Mouse (Mus musculus) hindbrain, embryonic 14.5 days (tissue): ENCODE data around the gene Gm1673. TPM values are rescaled to one million over a fixed set of nuclear protein-coding genes. Genes with fewer than 3 reads are reported as not detected.
A peak's percentile ranks its signal among the peaks of the same experiment; 100 is the strongest.

ENCODE experiments used
- ATAC-seq: fragments of 200-750 bp; cut with Nextera tagmentation; 2 replicates; pipeline ENCODE4 v1.8.0; 2017; ENCODE audit warnings: moderate number of reproducible peaks, mild to moderate bottlenecking, moderate TSS enrichment, moderate library complexity; ENCODE audit not compliant: low FRiP score
- DNase-seq: peaks from one replicate; pipeline ENCODE4 v3.0.0-alpha.2; 2015; ENCODE audit warnings: low spot score
- H3K27ac ChIP-seq: fragments of 300-500 bp; sonication (generic); 2 replicates; pipeline ENCODE4 v1.5.1; 2014; ENCODE audit warnings: mild to moderate bottlenecking, moderate library complexity
- H3K27me3 ChIP-seq: fragments of 300-500 bp; sonication (generic); 2 replicates; pipeline ENCODE4 v1.6.1; 2014; ENCODE audit warnings: mild to moderate bottlenecking, low read length, mixed read lengths; ENCODE audit not compliant: control insufficient read depth, insufficient read depth
- H3K36me3 ChIP-seq: fragments of 300-500 bp; sonication (generic); replicated peaks from 2 replicates; pipeline ENCODE4 v1.6.1; 2014; ENCODE audit not compliant: control insufficient read depth, insufficient read depth
- H3K4me1 ChIP-seq: fragments of 300-500 bp; sonication (generic); replicated peaks from 2 replicates; pipeline ENCODE4 v1.6.1; 2014; ENCODE audit warnings: antibody characterized with exemption, low read length, mixed read lengths; ENCODE audit not compliant: control insufficient read depth, insufficient read depth
- H3K4me2 ChIP-seq: fragments of 300-500 bp; sonication (generic); replicated peaks from 2 replicates; pipeline ENCODE4 v1.6.1; 2014; ENCODE audit warnings: mild to moderate bottlenecking, moderate library complexity
- H3K4me3 ChIP-seq: fragments of 300-500 bp; sonication (generic); replicated peaks from 2 replicates; pipeline ENCODE4 v1.5.1; 2014; ENCODE audit warnings: mild to moderate bottlenecking, low read length
- H3K9ac ChIP-seq: fragments of 300-500 bp; sonication (generic); 2 replicates; pipeline ENCODE4 v1.6.1; 2014
- H3K9me3 ChIP-seq: fragments of 300-500 bp; sonication (generic); 2 replicates; pipeline ENCODE4 v1.6.1; 2016; ENCODE audit warnings: low read length; ENCODE audit not compliant: control insufficient read depth
- WGBS: fragments of 180-500 bp; shearing (Covaris S2); extraction: QIAGEN DNeasy Blood & Tissue Kit; methylation state at CpG from one replicate; pipeline ENCODE4 v1.1.7; 2014; 5-methylcytosine and 5-hydroxymethylcytosine counted together
- polyA plus RNA-seq: library from polyadenylated mRNA; unstranded; fragments of >200 nt; fragmentation: Nextera tagmentation; extraction: Ambion mirVana; gene quantifications from 2 replicates; pipeline ENCODE4 v1.2.1, GENCODE M21; 2014

Gene Gm1673
- polyA plus RNA-seq, 1 experiment from 2014 or later: 498 TPM

DNA sequence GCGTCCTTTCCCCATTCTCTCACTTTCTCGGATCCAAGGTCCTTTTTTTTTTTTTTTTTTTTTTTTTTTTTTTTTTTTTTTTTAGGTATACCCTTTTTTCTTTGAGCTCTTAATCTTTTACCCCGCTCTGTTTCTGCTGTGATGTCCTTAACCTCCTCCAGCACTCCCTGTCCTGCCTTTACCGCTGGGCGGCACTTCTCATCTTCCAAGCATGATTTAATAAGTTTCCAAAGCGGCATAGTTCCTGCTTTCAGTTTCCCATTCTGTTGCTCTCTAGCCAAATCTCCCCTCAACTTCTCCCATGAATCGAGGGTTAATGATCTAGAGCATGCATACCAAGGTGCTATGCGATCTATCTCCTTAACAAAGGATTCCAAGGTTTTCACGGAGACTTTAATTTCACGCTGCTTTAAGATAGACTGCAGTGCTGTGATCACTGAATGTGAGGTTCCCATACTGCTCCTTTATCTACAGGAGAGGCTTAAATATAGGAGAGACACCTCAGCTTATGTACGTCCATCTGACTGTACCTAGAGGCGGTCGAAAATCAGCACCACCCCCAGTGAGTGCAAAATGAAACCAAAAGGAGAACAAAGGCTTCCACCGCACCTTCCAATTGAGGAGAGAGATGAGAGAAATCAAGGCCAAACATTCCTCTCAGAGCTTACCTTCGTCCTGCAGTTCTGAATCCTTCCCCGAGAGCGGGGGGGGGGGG is 29.6 kb upstream of the Gm1673 start:
- Histone ChIP-seq H3K9me3 (peaks cover 4% of the 10 kb centered on the region; the same call in 1 of the 2 replicates), H3K4me2 (peak overlapping the region; percentile 35), H3K36me3 (no peaks in the 10 kb centered on the region), H3K4me1 (no peaks in the 10 kb centered on the region), H3K27ac (no peak overlapping the region), H3K9ac (peak overlapping the region; percentile 28; the same call in 1 of the 2 replicates), H3K27me3 (no peaks in the 10 kb centered on the region), H3K4me3 (peak overlapping the region; percentile 15)
- 84% methylated on average over 17 of the region's 17 CpGs for WGBS
- DNase-seq (no peak), ATAC-seq (no peak)

DNA sequence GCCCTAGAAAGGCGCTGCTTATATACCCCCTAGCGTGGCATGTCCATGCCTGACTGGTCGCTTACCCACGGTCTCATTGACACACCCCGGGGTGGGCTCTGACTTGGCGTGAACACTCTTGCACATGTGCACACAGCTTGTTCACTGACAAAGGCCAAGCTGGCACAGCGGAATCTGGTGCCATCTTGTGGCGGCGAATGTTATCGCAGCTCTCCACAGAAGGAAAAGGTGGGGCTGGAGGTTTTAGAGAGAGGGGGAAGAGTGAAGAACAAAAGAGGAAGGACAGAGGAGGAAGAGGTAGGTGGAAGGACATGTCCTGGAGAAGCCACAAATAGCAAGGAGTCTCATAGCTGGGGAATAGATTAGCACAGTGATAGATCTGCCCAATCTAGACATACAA is 28.9 kb upstream of the Gm1673 start:
- Histone ChIP-seq H3K9me3 (peaks cover 6% of the 10 kb centered on the region; the same call in 1 of the 2 replicates), H3K4me3 (peak overlapping the region; percentile 15), H3K4me2 (peak overlapping the region; percentile 35), H3K27ac (no peak overlapping the region), H3K27me3 (no peaks in the 10 kb centered on the region), H3K4me1 (no peaks in the 10 kb centered on the region), H3K36me3 (no peaks in the 10 kb centered on the region), H3K9ac (peak overlapping the region; percentile 28; the same call in 1 of the 2 replicates)
- peak; percentile 75 for DNase-seq
- peak; percentile 77; the same call in 1 of the 2 replicates for ATAC-seq
- WGBS: 31% methylated on average over 10 of the region's 10 CpGs

DNA sequence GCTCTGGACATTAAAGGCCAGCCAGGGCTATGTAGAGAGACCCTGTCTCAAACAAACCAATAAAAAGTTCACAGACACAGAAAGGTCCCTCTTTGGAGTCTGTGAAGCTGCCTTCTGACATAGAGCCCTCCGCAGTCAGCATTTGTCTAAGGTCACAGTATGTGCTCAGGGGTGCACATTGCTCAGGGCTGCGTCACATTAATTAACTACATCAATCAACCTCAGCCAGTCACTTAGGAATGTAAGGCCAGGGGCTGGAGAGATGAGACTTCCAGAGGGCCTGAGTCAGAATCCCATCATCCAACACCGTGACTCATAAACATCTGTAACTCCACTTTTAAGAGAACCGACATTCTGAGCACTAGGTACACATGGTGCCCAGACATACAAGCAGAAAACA is 27.4 kb upstream of the Gm1673 start:
- Histone ChIP-seq H3K9me3 (peaks cover 6% of the 10 kb centered on the region; the same call in 1 of the 2 replicates), H3K4me2 (no peak overlapping the region), H3K27me3 (no peaks in the 10 kb centered on the region), H3K9ac (no peak overlapping the region), H3K4me1 (no peaks in the 10 kb centered on the region), H3K4me3 (no peak overlapping the region), H3K36me3 (no peaks in the 10 kb centered on the region), H3K27ac (no peak overlapping the region)
- DNase-seq (no peak), ATAC-seq (no peak; the same call in 1 of the 2 replicates)
- 79% methylated on average over 4 of the region's 4 CpGs for WGBS

DNA sequence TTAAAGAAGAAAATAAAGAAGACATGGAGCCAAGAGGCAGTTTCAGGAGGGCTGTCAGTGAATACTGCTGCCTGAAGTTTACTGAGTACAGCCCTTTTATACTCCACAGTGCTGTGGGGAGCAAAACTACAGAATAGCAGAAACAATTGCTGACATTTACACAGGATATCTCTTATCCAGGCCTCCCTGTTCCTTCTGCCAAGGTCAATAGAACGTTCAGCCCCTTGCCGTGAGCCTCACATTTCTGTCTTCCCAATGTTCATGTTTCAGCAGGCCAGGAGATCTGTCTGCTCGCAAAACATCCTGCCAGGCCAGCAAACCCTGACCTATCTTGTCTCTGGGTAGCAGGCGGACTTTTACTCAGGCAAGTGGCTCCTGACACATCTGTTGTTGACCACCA is 23.9 kb upstream of the Gm1673 start:
- H3K4me2 ChIP-seq: no peak overlapping the region
- 83% methylated on average over 4 of the region's 4 CpGs for WGBS
- peaks cover 6% of the 10 kb centered on the region; the same call in 1 of the 2 replicates for H3K9me3 ChIP-seq
- H3K4me1 ChIP-seq: no peaks in the 10 kb centered on the region
- no peak for ATAC-seq
- no peak overlapping the region for H3K9ac ChIP-seq
- H3K36me3 ChIP-seq: no peaks in the 10 kb centered on the region
- H3K4me3 ChIP-seq: no peak overlapping the region
- H3K27ac ChIP-seq: no peak overlapping the region
- DNase-seq: no peak
- no peaks in the 10 kb centered on the region for H3K27me3 ChIP-seq

DNA sequence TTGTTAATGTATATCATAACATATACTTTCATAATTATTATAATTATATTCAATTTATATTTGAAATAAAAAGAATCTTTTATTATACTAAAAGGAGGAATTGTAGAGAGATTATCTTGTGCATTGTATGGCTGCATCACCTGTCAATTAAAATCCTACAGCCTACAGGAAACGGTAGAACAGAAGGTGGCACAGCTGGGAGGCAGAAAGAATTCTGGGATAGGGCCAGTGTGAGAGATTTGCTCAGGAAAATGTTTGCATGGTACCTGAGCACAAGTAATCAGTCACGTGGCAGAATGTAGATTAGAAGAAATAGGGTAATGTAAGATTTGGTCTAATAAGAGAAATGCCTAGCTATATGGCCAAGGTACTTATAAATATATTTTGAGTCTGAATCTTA is 8.5 kb upstream of the Gm1673 start:
- DNase-seq (no peak), ATAC-seq (no peak)
- no peaks in the 10 kb centered on the region for H3K27me3 ChIP-seq
- no peak overlapping the region for H3K9ac ChIP-seq
- 53% methylated on average over 2 of the region's 2 CpGs for WGBS
- H3K27ac ChIP-seq: no peak overlapping the region
- H3K36me3 ChIP-seq: no peaks in the 10 kb centered on the region
- H3K9me3 ChIP-seq: no peaks in the 10 kb centered on the region
- H3K4me2 ChIP-seq: no peak overlapping the region
- H3K4me3 ChIP-seq: no peak overlapping the region
- no peaks in the 10 kb centered on the region for H3K4me1 ChIP-seq

DNA sequence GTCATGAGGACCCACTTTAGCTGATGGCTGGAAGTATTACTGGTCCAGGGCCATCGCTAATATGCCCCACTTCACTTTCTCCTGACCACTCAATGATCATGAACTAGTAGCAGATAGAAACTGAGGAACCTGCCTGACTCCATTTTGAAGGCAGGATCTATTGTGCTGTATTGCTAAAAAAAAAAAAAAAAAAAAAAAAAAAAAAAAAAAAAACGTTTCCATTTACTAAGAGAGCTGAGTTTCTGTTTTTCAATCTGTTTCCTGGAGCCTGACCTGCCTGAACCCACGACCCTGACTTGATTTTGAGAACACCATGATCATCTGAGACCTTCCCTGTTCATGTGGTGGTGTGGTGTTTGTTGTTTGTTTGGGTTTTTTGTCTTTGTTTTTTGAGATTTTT is 7.0 kb upstream of the Gm1673 start:
- DNase-seq (no peak), ATAC-seq (no peak)
- Histone ChIP-seq H3K27ac (no peak overlapping the region), H3K9ac (no peak overlapping the region), H3K9me3 (no peaks in the 10 kb centered on the region), H3K36me3 (no peaks in the 10 kb centered on the region), H3K27me3 (no peaks in the 10 kb centered on the region), H3K4me3 (no peak overlapping the region), H3K4me1 (no peaks in the 10 kb centered on the region), H3K4me2 (no peak overlapping the region)
- WGBS: 49% methylated on average over 3 of the region's 3 CpGs

DNA sequence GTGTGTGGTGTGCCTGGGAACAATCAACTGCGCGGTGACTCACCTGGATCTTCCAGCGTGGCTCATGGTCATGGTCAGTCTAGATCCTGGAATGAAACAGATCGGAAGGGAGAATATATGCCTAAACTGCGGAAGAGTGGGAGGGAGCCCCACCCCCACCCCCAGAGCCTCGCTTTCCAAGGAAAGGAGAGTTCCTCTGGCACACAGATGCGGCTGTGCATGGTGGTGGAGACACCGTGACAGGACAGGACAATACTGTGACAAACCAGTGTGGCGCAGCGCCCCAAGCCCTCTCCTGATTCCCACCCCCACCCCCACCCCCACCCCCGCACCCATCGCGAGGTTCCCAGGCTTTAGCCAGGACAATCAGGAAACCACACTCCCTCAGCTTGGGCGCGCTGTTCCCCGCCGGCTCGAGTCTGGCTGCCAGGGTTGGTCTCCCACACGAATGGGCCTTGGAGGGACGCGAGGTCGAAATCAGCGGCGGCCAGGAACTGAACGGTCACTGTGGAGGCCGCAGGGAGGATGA is 438 bp upstream of the Gm1673 start:
- Histone ChIP-seq H3K9ac (peak overlapping the region; percentile 97), H3K36me3 (peaks cover 14% of the 10 kb centered on the region), H3K9me3 (no peaks in the 10 kb centered on the region), H3K4me2 (peak overlapping the region; percentile 65), H3K4me1 (peaks cover 31% of the 10 kb centered on the region), H3K27ac (peak overlapping the region; percentile 95), H3K4me3 (peak overlapping the region; percentile 98), H3K27me3 (no peaks in the 10 kb centered on the region)
- ATAC-seq (peak; percentile 56), DNase-seq (no peak)
- WGBS: 3% methylated on average over 24 of the region's 26 CpGs

DNA sequence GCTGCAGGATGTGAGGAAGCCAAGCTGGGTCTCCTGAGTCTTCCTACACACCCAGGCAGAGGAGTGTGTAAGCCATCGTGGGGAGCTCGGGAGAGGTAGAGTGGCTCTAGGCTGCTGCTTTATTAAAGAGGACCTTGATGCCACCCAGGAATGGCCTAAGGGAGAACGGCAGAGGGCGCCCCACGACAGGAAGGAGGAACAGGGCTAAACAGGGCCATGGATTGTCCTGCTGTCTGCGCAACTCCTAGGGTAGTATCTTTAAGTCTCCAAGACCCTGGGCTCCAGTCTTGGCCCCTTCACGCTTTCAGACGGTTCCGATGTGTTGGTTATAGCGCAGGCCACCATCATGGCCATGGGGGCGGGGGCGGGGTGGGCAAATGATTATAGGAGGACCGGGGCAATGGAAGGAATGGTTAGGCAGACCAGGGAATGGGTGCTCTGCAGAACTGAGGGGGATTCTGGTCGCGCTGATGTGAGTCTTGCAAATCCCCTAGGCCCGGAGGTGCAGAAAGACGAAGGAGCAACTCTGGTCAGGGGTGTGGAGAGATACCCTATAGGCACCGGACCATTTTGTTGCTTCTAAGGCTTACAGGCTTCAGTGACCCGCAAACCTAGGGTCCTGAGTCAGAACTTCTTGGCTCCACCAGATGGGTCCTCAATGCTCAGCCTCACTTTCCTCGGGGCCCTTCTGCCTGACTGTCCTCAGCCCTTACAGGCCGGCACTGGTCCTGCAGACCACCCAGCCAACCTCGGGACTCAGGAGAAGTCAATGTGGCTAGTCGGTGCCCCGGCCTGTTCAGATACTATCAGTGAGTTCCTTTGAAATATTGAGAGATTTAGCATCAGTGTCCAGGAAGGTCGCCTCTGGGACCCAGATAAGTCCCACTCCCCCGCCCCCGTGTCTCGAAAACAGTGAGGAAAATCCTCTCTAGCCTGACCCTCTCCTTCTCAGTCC is 11.7 kb downstream of the Gm1673 start:
- H3K4me2 ChIP-seq: peak overlapping the region; percentile 63
- peak overlapping the region; percentile 99 for H3K27ac ChIP-seq
- H3K4me1 ChIP-seq: peaks cover 25% of the 10 kb centered on the region
- H3K36me3 ChIP-seq: peaks cover 14% of the 10 kb centered on the region
- H3K4me3 ChIP-seq: peak overlapping the region; percentile 66
- H3K9ac ChIP-seq: peak overlapping the region; percentile 85
- no peaks in the 10 kb centered on the region for H3K27me3 ChIP-seq
- DNase-seq (peak; percentile 35), ATAC-seq (no peak)
- no peaks in the 10 kb centered on the region for H3K9me3 ChIP-seq
- 33% methylated on average over 28 of the region's 28 CpGs for WGBS
